Mouse (Mus musculus) lung, postnatal 25 days (tissue): ENCODE results near the gene Fermt1.

Experiments used
- DNase-seq: peaks from one replicate; pipeline ENCODE4 v3.0.0; 2022; ENCODE audit warnings: low spot score

The Fermt1 gene

DNA sequence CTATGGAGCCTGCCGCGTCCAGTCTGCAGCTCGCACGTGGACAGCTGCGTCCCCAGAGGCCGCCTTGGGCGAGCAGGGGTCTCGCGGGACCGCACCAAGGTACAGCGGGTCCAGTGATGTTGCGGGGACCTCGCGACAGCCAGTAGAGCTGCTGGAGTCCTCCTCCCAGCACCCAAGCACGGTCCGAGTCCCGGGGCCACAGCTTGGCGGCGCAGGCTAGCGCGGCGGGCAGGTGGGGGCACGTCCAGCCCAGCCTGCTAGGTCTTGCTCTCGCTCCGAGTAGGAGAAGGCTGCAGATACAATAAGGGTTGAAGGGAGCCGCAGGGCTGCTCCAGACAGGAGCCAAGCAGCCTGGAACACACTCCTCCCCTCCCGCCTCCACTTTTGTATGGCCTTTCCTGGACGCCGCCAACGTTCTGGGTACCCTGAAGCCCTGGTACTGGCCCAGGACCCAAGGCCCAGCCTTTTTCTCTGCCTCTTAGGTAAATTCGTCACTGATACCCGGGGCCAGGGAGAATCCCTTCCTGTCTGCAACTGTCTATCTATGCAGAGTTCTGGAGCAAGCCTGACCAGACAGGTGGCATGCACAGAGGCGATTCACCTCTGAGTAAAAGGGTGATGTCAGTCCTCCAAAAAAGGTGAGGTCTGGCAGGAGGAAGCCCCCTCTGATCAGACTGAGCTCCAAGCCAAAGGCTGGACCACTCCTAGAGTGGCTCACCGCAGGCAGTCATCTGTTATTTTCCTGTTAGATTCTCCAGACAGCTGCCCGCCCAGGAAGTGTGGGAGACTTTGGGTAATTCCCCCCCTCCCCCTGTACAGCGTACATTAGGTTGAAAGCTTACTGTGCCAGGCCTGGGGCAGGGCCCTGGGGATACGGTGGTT lies at the start of gene Fermt1:
Gene Fermt1 (minus strand): TSS at position 581 of the 882 bp plus-strand sequence.
- DNase-seq: no peak

DNA sequence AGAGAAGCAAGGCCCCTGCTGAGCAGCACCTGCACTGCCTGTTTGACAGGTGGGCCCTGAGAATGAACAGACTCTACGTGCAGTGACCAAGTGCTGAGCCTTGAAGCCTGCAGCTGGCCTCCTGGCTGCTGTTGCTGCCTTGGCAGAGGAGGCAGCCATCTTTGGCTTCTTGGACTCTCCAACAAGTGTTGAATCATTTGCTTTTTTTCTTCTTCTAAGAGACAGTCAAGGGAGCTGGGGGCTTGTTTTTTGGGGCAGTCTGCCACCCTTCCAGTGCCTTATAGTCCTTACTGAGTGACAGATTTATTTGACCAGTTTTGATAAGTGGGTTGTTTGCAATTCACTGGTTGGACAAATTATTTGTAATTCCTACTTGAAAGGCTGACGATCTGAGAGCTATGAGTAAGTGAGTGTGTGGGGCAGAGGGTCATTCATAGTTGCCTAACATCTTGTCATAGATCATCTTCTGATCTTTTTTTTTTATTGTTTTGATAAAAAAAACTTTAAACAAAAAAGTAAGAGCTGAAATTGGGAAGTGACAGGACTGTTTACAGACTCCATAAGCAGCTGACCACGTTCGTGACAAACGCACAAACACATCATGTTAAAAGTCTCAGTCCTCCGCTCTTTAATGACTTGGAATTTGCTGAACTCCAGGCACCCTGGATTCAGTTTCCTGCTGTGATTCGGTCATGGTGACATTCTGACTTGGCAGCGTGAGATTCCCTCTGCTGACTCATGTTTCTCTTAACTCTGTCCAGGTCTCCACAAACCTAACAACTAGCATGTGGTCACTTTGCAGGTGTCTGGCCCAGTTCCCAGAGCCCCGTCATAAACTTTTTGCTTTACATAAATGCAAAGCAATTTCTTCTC lies 47.2 kb upstream of the Fermt1 start:
- DNase-seq: peak; percentile 35

DNA sequence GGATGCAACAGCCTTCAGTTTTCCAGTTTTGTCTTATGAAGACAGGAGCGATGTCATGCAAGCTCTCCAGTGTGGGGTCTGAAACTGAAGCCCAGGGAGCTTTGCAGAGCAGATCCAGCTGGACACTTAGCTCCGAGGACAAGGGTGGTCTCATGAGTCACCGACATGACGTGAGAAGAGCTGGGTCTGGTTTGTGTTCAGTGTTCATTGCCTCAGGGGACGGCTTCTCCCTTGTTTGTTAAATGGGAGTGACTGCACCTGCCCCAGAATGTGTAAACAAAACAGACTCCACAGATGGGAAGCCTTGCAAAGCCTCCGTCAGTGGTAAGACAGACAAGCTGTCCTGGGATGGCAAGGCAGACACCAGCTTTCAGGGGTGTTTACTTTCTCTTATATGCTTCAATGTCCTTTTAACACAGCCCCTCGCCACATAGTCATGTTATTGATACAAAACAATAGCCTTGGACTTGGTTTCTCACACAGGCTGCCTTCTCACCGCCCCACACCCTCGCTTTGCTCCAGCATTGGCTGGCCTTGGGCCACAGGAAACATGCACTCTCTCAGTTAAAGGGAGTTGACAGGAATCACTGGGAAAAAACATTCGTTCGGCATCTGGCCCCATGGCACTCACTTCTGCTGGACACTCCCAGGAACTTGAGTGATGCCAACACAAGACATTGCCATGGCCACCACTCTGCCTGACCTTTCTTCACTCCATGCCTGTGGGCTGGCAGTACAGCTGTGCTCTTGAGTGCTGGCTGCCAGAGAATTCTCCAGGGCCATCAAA lies 44.3 kb upstream of the Fermt1 start:
- DNase-seq: peak; percentile 2

DNA sequence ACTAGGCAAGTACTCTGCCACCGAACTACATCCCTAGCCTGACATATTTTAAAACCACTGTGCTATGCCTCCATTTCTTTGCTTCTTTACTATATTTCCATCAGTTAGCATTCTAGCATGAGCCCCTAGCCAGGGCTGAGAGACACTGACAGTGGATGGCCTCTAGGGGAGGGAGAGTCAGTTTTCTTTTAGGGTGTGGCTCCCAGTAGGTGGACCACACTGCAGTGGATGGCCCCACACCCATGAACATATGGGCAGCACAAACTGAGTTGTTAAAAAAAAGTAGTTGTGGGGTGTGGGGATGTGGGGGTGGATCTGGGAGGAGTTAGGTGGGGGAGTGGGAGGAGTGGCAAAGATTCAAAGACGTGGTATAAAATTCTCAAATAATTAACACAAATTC lies 27.6 kb upstream of the Fermt1 start:
- DNase-seq: no peak

DNA sequence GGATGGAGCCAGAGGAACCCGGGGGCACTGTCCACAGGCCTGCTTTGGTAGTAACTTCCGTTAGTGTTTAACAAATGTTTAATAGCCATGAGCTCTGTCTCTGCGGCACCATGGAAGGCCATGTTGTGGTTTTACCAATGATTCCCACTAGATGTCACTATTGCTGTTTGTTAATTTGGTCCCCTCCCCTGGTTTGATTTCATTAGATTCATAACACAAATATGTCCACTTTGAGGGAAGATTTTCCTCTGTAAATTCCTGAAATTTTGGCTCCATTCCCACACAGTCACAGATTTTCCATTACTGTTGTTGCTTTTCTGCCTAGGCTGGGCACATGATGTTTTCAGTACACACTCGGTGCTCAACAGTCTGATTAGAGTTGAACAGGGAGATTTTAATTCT lies 25.1 kb upstream of the Fermt1 start:
- DNase-seq: peak; percentile 23

DNA sequence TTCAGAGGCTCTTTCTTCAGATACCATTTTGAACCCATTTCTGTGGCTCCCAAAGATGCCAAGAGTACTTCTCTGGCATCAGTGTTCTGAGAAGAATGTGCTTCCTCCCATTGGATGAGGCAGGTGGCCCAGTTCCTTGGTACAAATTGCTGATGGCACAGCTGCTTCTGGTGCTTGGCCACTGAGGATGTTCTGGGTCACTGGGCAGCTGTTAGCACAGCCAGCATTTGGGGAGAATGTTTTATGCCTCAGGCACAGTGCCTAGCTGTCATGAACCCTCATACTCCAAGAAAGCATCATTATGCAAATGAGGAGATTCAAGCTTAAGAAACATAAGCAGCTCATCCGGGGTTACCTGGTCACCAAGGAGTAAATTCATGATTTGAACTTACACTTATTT lies 12.1 kb upstream of the Fermt1 start:
- DNase-seq: no peak

DNA sequence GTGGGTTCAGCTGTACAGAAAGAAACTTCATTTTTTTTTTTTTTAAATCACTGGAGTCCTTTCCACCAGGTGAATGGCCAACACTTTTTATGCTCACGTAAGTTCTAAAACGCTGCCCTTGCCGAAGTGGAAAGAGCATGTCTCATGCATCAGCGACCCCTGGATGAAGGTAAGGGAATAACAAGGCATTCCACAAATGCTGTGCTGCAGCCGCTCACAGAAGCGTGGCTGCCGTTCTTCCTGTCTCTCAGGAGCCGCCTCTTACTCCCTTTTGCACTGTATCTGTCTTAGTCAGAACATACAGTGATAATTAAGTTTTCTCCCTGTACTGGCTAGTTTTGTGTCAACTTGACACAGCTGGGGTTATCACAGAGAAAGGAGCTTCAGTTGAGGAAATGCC lies 6.5 kb upstream of the Fermt1 start:
- DNase-seq: peak; percentile 3

DNA sequence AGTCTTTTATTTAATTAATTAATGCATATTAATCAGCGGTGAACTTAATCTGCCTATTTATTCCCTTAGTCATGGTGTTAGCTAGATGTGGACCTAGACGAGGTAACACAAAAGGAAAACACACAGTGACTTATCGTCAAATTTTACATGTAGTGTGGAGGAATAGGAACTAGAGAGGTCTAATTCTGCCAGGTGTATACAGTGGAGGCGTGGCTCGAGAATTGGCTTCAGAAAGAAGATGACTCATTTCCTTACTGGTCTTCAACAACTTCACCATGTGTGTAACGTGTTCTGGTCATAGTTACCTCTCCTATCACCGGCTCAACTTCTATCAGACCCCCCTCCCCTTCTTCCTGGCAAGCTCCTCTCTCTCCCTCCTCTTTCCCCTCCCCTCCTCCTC lies 2.5 kb upstream of the Fermt1 start:
- DNase-seq: no peak

DNA sequence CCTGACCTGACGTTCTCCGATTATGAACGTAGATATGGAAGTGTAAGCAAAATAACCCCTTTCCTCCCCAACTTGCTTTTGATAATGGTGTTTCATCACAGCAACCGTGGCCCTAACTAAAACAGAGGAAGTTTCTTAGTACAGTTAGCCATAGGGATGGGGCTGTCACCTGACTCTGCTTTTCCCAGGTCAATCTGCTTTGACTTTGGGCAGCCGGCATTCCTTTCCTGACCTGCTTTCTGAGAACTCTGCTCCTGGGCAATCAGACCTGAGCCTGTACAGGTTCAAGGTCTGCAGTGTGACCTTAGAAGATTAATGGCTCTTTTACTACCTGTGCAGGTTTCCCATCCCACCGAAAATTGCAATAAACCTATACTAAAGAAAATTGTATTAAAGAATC lies 1.3 kb upstream of the Fermt1 start:
- no peak for DNase-seq

DNA sequence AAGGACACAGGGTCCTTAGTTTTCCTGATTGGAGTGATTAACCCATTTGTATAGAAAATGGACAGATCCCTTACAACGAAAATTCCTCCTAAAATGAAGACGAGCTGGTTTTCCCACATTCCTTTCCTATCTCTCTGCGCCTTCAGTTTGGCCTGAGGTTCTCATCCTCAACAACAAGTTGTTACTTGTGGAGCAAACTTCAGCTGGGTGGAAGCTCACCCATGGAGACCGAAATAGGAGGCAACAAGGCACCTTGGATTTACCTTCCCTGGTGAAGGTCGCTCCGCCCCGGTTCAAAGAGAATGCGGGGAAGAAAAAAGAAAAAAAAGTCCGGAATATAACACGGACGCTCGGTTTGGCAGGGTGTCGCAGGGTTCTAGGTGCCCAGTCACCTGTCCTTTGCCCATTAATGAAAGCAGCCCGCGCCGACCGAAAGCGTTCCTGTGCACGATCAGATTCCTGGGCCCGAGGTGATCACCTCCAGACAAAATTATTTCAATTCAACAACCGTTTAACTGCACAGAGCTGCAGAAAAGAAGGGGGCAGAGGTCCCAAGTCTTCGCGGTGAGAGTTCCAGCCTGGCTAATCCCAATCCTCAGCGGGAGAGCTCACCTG lies 888 bp downstream of the Fermt1 start:
- DNase-seq: no peak

DNA sequence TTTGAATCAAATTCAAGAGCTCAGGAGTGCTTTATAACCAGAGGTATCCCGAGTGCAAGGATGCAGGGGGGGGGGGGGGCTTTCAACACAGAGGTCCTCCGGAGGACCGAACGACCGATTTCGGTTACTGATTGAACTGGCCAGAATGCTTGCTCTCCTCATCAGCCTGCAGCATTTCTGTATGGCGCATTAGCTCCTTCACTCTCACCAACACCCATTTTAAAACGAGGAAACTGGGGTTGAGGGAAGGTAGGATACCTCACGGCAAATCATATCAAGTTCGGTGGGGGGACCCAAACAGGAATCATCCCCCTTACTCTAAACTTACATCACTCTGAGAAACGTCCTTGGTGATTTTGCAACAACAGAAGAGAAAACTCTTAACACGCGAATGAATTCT lies 1.7 kb downstream of the Fermt1 start:
- DNase-seq: no peak

DNA sequence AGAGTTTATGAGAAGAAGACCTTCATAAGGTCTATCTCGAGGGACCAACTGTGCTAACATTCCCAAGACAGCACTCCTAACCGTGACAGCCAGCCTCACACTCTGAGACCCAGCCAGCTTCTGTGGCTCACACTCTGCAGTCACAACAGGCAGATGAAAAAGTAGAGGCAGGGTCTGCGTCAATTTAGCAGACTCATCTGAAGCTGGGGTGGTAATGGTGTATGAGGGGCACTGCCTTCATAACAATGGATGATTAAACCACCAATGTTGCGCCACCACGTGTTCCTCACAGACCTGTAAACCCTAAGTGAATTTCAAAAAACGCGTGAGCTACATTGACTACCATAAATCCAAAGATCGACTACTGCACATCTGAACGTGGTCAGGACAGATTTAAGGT lies 2.1 kb downstream of the Fermt1 start:
- DNase-seq: no peak

DNA sequence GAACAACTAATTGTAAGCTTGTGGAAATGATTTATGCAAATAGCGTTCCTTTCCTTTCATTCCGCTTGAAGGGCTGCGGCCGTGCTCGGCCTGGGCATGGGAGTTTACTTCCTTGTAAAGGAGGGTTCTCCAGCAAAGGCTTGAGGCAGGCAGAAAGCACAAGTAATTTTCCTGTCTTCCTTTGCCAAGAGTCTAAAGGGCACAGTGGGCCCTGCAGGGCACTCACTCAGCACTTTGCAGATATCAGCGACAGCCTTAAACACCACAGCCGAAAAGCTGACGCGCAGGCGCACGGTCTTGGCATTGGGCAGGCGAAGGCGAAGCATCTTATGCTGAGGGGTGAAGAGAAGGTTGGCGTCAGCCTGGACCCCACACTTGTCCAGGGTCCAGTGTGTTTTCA lies 6.7 kb downstream of the Fermt1 start:
- DNase-seq: no peak

DNA sequence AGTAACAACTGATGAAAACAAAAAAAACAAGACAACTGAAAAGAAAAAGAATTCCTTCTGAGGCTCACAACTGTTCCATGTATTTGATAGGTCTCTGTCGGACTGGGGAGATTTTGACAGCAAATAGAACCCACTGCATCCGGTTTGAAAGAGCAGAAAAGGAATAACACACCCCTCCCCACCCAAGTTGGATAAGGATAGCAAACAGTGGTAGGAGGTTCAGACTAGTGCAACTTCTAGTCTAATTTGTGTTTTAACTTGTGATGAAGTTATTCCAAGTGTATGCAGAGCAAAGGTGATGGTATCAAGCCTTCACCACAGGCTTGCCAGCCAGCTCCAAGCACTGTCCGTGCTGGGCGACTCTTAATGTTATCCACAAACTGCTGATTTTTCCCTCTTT lies 9.5 kb downstream of the Fermt1 start:
- no peak for DNase-seq

DNA sequence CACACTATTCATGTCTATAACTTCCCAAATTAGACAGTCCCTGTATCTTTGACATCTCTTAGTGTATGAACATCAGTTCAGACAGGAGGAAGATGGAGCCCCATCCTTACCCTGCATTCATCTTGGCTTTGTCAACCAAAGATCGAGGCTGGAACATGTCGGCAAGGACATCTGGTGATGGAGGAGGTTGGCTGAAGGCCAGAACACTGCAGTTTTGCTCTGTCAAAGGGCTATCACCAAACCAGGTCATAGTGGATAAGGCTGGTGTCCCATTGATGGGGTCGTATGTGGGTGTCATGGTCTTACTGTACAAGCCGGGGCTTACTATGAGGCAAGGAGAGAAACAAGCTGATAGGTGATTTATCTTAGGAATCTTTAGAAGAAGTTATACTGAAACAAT lies 11.0 kb downstream of the Fermt1 start:
- no peak for DNase-seq

DNA sequence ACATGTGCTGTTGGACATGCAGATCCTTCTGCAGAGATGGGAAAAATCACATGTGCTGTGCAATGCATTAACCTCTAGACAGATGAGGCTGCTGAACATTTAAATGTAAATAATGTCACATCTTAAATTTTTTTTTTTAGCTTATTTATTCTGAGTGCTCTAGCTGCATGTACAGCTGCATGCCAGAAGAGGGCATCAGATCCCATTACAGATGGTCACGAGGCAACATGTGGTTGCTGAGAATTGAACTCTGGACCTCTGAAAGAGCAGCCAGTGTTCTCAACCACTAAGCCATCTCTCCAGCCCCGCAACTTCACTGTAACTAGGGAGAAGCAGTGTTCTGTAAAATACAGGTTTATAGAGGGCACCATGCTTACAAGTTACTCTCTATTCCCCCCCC lies 11.6 kb downstream of the Fermt1 start:
- DNase-seq: no peak

DNA sequence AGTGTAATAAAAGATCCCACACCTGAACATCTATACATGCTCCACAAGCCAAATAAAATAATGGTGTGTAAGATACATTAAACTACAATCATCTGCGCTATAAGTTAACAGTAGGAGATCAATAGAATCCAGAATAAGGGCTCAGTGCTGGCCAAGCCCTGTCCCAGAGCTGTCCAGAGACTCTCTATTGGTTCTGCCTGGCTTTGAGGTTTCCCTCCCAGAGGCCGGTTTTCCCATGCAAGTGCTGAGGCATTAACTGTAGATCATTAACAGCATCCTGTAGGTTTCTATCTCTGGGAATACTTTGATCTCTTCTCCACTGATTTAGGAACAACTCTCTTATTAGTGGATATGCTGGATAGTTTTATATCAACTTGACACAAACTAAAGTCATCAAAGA lies 16.7 kb downstream of the Fermt1 start:
- DNase-seq: no peak

DNA sequence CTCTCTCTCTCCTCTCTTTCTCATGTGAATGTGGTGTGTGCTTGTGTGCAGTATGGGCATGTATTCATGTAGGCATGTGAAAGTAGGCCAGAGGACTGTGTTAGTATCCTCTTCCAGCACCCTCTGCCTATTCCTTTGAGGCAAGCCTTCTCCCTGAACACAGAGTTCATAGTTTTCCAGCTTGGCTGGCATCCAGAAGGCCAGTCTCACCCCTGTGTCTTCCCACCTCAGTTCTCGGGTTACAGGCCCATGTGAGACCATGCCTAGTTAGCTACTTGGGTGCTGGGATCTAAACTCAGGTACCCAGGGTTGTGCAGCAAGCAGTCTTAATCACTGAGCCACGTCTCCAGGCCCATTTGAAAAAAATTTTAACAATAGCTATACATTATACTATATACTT lies 17.8 kb downstream of the Fermt1 start:
- DNase-seq: no peak

DNA sequence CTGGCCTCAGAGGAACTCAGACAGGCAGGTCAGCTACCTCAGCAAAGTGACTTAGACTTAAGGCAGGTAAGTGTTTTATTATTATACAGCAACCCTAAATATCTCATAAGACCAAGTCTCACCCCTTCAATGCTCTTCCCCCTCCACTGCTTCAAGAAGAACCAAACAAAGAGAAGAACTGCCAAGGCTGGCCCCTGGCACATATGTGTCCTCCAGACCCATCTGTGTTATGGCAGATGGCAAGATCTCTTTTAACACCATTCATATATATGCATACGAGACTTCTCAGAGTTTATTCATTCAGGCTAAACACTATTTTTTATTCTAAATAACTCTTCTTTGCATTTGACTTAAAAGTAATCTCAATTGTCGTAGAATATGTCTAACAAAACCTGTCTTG lies 18.4 kb downstream of the Fermt1 start:
- DNase-seq: no peak

DNA sequence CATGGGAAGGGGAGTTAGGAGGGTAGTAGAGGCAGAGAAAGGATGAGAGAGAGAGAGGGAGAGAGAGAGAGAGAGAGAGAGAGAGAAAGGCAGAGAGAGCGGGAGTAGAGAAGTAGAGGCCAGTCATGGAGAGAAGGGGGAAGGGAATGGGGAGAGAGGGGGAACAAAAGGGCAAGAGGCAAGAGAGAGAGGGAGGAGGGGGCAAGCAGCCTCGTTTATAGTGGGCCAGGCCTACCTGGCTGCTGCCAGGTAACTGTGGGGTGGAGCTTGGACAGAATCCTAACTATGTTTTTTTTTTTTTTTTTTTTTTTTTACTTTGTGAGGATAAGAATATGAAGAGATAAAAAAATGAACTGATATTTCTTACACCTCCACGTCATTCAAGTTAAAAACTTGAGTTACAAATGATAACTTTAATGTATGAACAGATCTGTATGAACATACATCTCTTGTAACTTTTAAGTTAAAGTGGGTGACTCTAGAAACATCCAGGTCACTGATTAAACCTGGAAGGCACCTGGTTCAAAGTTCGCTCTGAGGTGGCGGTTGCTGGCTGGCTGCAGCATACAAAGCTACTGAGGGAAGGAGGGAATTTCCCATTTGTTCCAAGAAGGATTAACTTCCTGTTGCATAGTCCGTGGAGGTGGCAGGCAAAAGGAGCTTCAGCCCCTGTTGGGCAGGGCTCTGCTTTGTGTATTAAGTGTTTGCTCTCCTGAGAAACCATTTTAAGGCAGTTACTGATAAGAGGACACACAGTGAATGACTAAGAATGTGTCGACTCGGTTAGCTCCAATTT lies 22.2 kb downstream of the Fermt1 start:
- no peak for DNase-seq
